Mouse (Mus musculus) megakaryocyte, embryonic 14.5 days (primary cell): ENCODE results near the gene Kcnc3.

Source experiments
- FLI1 ChIP-seq: IDR thresholded peaks from 2 replicates; pipeline ENCODE4 v1.6.1; 2012; ENCODE audit warnings: low read length, inconsistent platforms, mixed read lengths
- GATA1 ChIP-seq: IDR thresholded peaks from 3 replicates; pipeline ENCODE4 v1.6.1; 2012; ENCODE audit warnings: mixed read lengths, low read length, inconsistent platforms, borderline replicate concordance

- TF ChIP-seq GATA1 (no peak), FLI1 (no peak)
Measured at GRCm38 (mm10) chr7:44551731-44552130, 38.7 kb upstream of the Kcnc3 start.
